Mouse (Mus musculus) heart, adult 2 months (tissue): ENCODE data around the gene Ccdc9b. TPM values are rescaled to one million over a fixed set of nuclear protein-coding genes. Genes with fewer than 3 reads are reported as not detected.
A peak's percentile ranks its signal among the peaks of the same experiment; 100 is the strongest.

Experiments used
- DNase-seq, 2 experiments: peaks; one replicate each; pipeline ENCODE4 v3.0.0; 2021
- H3K27ac ChIP-seq: fragments of 200-600 bp; 2 replicates; pipeline ENCODE4 v1.8.1; 2022
- H3K27me3 ChIP-seq: fragments of 200-500 bp; 2 replicates; pipeline ENCODE4 v1.6.1; 2012; ENCODE audit warnings: mild to moderate bottlenecking, low read length, inconsistent platforms, mixed read lengths; ENCODE audit not compliant: control insufficient read depth, insufficient read depth
- H3K36me3 ChIP-seq: fragments of 200-500 bp; 2 replicates; pipeline ENCODE4 v1.6.1; 2012; ENCODE audit warnings: low read length, inconsistent platforms; ENCODE audit not compliant: control insufficient read depth, insufficient read depth
- H3K4me1 ChIP-seq: fragments of 200-500 bp; 2 replicates; pipeline ENCODE4 v1.6.1; 2011; ENCODE audit warnings: low read length; ENCODE audit not compliant: control insufficient read depth, insufficient read depth
- H3K4me3 ChIP-seq: fragments of 200-600 bp; 2 replicates; pipeline ENCODE4 v1.8.1; 2022
- H3K79me2 ChIP-seq: fragments of 200-500 bp; replicated peaks from 2 replicates; pipeline ENCODE4 v1.6.1; 2012; ENCODE audit warnings: mild to moderate bottlenecking, inconsistent platforms, low read length, moderate library complexity, mixed read lengths; ENCODE audit not compliant: control insufficient read depth, insufficient read depth
- H3K9ac ChIP-seq: fragments of 200-500 bp; 2 replicates; pipeline ENCODE4 v1.6.1; 2012; ENCODE audit warnings: low read depth, mild to moderate bottlenecking, control low read depth, inconsistent platforms, low read length, mixed read lengths
- CTCF ChIP-seq: fragments of 200-600 bp; IDR thresholded peaks from 2 replicates; pipeline ENCODE4 v1.8.1; 2022; ENCODE audit warnings: antibody characterized with exemption, mild to moderate bottlenecking, moderate library complexity
- EP300 ChIP-seq: fragments of 200-500 bp; IDR thresholded peaks from 2 replicates; pipeline ENCODE4 v1.6.1; 2011; ENCODE audit warnings: low read depth, low read length, control low read depth; ENCODE audit not compliant: insufficient read depth
- POLR2A ChIP-seq: fragments of 200-500 bp; IDR thresholded peaks from 2 replicates; pipeline ENCODE4 v1.6.1; 2011; ENCODE audit warnings: mild to moderate bottlenecking, low read depth, low read length, control low read depth; ENCODE audit not compliant: insufficient read depth
- WGBS: fragments of 180-500 bp; shearing (Covaris S2); methylation state at CpG from one replicate; pipeline ENCODE4 v1.1.7; 2018; 5-methylcytosine and 5-hydroxymethylcytosine counted together
- intact Hi-C: fragments of 180-260 bp; cut with DNase I; formaldehyde crosslinking; loops from one replicate; pipeline ENCODE4 v1.15.1; 2025
- polyA plus RNA-seq: library from polyadenylated mRNA; depleted of rRNA; stranded (reverse); fragments of >200 nt; gene quantifications from 2 replicates; pipeline ENCODE4 v1.2.3, GENCODE M21; 2012
- total RNA-seq, 2 experiments: library from RNA; stranded (reverse); gene quantifications; 2 replicates each; pipeline ENCODE4 v1.2.3; 2021

The Ccdc9b gene
- total and polyA plus RNA-seq, 3 experiments = 15.1 to 26.4 (median 24.3) TPM

GRCm38 (mm10) chr2:118750476-118750875 lies 12.0 kb downstream of the Ccdc9b start:
- Histone ChIP-seq H3K27ac (peak overlapping the region; percentile 77), H3K4me3 (no peak overlapping the region), H3K9ac (0 out of 2 replicates have a peak overlapping the region, but pooled peaks have one; percentile 14), H3K36me3 (0 out of 2 replicates have a peak, but pooled peaks cover 2% of the 10 kb centered on the region), H3K79me2 (no peaks in the 10 kb centered on the region), H3K27me3 (no peaks in the 10 kb centered on the region), H3K4me1 (peaks cover 15% of the 10 kb centered on the region)
- WGBS = 38% methylated on average over 8 of the region's 8 CpGs
- intact Hi-C loops = no loop called here
- DNase-seq = peak; percentile 62 to 77
- peak; percentile 69 for TF ChIP-seq EP300
- 0 out of 2 replicates have a peak, but pooled peaks have one; percentile 36 for TF ChIP-seq POLR2A
- no peak for TF ChIP-seq CTCF

GRCm38 (mm10) chr2:118749341-118749884 lies 13.0 kb downstream of the Ccdc9b start:
- intact Hi-C loops = loop anchor here (5.0 to 10.0 kb wide), 4 partner anchors 47 to 798 kb away; partner anchors contain the start of genes Ankrd63, Chp1, Exd1 and Ivd
- WGBS = 57% methylated on average over 10 of the region's 10 CpGs
- Histone ChIP-seq H3K79me2 (no peaks in the 10 kb centered on the region), H3K27ac (peak overlapping the region; percentile 77), H3K36me3 (0 out of 2 replicates have a peak, but pooled peaks cover 2% of the 10 kb centered on the region), H3K27me3 (no peaks in the 10 kb centered on the region), H3K4me3 (no peak overlapping the region), H3K9ac (no peak overlapping the region), H3K4me1 (peaks cover 19% of the 10 kb centered on the region)
- TF ChIP-seq EP300 = peak; percentile 81; the same call in 1 of the 2 replicates
- TF ChIP-seq POLR2A = peak; percentile 47; the same call in 1 of the 2 replicates
- peak; percentile 6; the same call in 1 of the 2 replicates for TF ChIP-seq CTCF
- DNase-seq = peak; percentile 25 to 58

GRCm38 (mm10) chr2:118747301-118747960 lies 15.0 kb downstream of the Ccdc9b start:
- Histone ChIP-seq H3K79me2 (no peaks in the 10 kb centered on the region), H3K4me1 (peaks cover 17% of the 10 kb centered on the region), H3K4me3 (peak overlapping the region; percentile 90), H3K36me3 (0 out of 2 replicates have a peak, but pooled peaks cover 2% of the 10 kb centered on the region), H3K27ac (peak overlapping the region; percentile 83), H3K27me3 (no peaks in the 10 kb centered on the region), H3K9ac (peak overlapping the region; percentile 24)
- intact Hi-C loops = loop anchor here (1.0 to 10.0 kb wide), 5 partner anchors 13 to 800 kb away; partner anchors contain the start of genes Ankrd63, Chp1, Exd1 and Ivd
- TF ChIP-seq EP300 (no peak), CTCF (no peak), POLR2A (no peak)
- 23% methylated on average over 10 of the region's 10 CpGs for WGBS
- DNase-seq = peak in 1 of 2 experiments; percentile 55

GRCm38 (mm10) chr2:118745915-118746901 lies 16.3 kb downstream of the Ccdc9b start:
- TF ChIP-seq EP300 = no peak
- TF ChIP-seq CTCF = no peak
- TF ChIP-seq POLR2A = no peak
- Histone ChIP-seq H3K36me3 (0 out of 2 replicates have a peak, but pooled peaks cover 2% of the 10 kb centered on the region), H3K79me2 (no peaks in the 10 kb centered on the region), H3K27me3 (no peaks in the 10 kb centered on the region), H3K4me3 (peak overlapping the region; percentile 90), H3K27ac (peak overlapping the region; percentile 83), H3K4me1 (peaks cover 13% of the 10 kb centered on the region), H3K9ac (peak overlapping the region; percentile 79)
- peak; percentile 62 to 73 for DNase-seq
- intact Hi-C loops = loop anchor here (5.0 to 10.0 kb wide), 4 partner anchors 44 to 801 kb away; partner anchors contain the start of genes Ankrd63, Chp1, Exd1 and Ivd
- whole genome bisulfite sequencing = 4% methylated on average over 113 of the region's 113 CpGs

GRCm38 (mm10) chr2:118745232-118745884 lies 17.1 kb downstream of the Ccdc9b start, which contains the start of gene Inafm2:
TSS of gene Inafm2 (plus strand) at chr2:118745758.
- TF ChIP-seq CTCF = no peak
- peak; percentile 31; the same call in 1 of the 2 replicates for TF ChIP-seq POLR2A
- no peak for TF ChIP-seq EP300

More at GRCm38 (mm10) chr2:118745232-118745884, 17.1 kb downstream of the Ccdc9b start, which contains the start of gene Inafm2:
- intact Hi-C loops = loop anchor here (5.0 to 10.0 kb wide), 4 partner anchors 43 to 802 kb away; partner anchors contain the start of genes Ankrd63, Chp1, Exd1 and Ivd
- Histone ChIP-seq H3K36me3 (0 out of 2 replicates have a peak, but pooled peaks cover 2% of the 10 kb centered on the region), H3K27me3 (no peaks in the 10 kb centered on the region), H3K4me1 (peaks cover 10% of the 10 kb centered on the region), H3K79me2 (no peaks in the 10 kb centered on the region), H3K4me3 (peak within 1 kb of the TSS; percentile 90), H3K27ac (peak within 1 kb of the TSS; percentile 83), H3K9ac (peak within 1 kb of the TSS; percentile 79)
- 8% methylated on average over 57 of the region's 57 CpGs for WGBS
- peak; percentile 96 to 97 for DNase-seq
